Mouse (Mus musculus): Measurements from ENCODE around the gene Cnbp. TPM values are rescaled to one million over a fixed set of nuclear protein-coding genes. Genes with fewer than 3 reads are reported as not detected.

The Cnbp gene
- total RNA-seq, 2 experiments from 2014 or later = 316 to 330 TPM

DNA sequence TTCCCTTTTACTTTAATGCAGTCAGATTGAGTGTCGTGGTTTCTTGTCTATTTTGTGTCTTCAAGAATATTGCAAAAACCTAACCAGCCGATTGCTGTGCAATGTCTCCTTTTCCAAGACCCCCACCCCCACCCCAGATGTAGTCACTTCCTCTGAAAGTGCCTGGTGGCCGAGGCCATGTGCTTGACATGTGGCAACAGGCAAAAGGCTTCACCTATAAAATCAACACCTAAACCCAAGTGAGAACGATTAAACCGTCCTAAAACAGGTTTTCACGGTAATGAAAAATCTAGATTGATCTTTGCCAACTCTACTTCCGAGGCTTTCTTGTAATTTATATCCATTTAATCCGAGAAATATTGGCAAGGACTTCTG is 1.1 kb downstream of the Cnbp start:
- no peak for DNase-seq

DNA sequence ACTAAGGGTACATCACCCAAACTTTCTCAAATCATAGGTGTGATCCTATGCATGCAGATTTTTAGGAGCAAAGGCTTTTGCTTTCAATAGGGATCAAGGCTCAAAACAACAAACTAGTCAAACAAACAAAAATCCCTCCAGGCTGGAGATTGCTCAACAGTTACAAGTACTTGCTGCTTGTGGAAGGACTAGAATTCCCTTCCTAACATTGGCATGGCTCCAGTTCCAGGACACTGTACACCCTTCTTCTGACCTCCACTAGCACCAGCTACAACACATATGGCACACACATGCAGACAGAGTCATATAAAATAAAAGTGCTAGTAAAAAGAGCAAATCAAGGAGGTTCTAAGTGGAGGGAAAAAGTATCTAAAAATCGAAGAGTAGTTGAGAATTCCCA is 4.1 kb downstream of the Cnbp start:
- no peak for DNase-seq

DNA sequence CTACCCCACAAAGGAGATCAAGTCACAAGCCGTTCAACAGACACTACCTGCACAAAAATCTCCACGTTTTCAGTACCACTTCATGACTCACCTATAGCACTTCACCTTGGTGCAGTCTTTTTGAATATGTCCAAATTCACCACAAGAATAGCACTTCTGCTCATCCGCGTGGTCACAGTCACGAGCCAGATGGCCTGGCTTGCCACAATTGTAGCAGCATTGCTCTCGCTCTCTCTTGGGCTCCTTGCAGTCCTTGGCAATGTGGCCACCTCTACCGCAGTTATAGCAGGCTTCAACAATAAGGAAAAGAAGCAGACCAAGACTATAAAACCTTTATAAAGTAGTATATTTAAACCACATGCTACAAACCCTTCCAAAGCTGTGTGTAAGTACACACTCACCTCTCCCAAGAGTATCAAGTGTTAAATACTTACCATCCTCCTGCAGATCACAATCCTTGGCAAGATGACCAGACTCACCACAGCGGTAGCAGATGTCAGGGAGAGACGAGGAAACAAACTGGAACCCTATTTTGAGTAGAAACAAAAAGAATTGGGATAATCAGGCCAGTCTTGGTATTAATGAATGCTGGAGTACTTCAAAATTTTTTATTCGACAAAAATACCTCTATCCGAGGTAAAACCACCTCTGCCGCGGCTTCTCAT is 5.7 kb downstream of the Cnbp start:
- DNase-seq = no peak

DNA sequence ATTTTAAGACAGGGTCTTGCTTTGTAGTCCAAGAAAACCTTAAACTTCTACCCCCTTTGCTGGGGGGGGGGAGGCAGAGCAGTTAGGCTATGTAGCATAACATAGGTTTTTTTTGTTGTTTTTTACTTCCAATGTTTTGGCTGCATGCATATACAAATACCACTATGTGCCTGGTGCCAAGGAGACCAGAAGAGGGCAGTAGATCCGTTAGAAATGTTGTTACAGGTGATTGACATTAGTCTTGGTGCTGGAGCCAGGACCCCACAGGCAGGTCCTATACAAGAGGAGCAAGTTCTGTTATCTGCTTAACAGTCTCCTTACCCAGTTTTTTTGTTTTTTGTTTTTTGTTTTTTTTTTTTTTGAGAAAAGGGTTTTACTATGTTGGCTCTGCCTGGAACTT is 8.7 kb downstream of the Cnbp start:
- DNase-seq = no peak

DNA sequence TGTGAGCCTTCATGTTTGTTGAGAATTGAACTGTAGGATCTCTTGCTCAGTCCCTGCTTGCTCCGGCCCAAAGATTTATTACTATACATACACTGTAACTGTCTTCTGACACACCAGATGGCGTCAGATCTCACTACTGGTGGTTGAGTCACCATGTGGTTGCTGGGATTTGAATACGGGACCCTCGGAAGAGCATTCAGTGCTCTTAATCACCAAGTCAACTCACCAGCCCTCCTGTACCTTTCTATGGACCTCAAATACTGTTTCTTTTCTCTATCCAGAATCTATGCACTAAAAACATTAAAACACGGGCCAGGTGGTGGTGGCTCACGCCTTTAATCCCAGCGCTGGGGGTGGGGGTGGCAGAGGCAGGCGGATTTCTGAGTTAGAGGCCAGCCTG is 9.3 kb downstream of the Cnbp start:
- DNase-seq = no peak

DNA sequence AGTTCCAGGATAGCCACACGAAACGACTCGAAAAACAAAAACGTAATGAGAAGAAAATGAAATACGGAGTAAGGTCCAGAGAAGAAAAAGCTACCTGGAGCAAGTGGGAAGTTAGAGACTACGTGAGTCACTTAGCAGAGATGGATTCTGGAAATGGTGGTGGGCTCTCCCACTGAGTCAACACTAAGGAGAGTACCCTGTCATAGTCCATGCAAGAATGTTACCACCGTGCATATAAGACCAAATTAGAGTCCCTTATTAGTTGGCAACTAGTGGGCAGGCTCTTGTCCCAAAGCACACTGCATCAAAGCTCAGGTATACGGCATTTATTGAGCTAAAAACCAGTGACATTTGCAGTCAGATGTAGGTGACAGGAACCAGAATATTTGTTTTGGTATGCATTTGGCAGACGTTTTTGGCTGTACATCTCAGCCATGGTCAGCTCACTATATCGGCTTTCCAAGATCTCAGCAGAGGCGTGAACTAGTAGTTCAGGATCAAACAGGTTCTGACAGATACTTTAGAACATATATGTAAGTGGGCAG is 11.0 kb downstream of the Cnbp start:
- no peak for DNase-seq

DNA sequence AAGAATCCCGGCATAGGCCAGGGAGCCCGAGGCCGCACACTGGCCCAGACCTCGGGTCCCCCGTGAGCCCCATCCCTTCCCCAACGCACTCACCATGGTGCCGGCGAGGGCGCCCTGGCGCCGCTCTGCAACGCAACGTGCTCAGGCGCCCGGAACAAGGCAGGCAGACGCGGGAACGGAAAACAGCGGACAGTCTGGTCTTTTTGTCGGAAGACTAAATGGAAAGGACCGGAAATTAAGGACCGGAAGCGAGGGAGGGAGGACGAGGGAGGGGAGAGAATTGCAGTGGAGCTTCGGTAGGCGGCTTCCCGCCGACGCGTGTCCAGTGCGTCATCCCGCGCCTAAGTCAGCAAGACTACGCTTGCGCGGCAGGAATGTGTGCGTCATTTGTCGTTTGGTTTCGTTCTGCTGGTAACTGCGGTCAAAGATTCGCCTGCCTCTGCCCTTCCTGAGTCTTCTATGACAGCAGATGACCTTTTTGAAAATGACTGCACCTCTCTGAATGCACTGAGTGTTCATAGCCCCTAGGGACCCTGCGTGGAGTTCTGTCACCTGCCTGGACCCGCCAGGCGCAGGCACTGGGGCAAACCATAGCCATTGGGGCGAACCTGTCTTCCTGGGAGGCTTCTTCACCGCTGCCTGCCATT is 12.2 kb downstream of the Cnbp start, which contains the start of gene Isy1:
Isy1 (minus strand) TSS at position 248 of the 647 bp plus-strand sequence.
- peak; percentile 95 for DNase-seq

DNA sequence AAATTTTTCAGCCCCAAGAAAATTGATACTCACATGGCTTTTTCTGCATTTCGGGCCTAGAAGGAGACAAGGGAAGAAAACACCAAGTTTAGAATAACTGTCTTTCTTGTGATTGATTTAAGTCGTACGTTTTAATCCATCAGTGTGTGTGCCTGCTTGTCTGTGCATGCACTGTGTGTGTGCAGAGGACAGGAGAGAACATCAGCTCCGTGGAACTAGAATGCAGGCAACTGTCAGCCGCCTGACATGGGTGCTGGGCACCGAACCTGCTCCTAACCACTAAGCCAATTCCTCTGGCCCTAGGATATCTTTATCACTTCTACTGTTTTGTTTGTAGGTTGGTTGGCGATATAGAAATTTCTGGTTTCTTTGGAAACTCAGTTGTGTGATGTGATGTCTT is 15.2 kb downstream of the Cnbp start, which contains the start of gene Gm45140:
Gm45140 (minus strand) TSS at position 101 of the 400 bp plus-strand sequence.
- DNase-seq = no peak

DNA sequence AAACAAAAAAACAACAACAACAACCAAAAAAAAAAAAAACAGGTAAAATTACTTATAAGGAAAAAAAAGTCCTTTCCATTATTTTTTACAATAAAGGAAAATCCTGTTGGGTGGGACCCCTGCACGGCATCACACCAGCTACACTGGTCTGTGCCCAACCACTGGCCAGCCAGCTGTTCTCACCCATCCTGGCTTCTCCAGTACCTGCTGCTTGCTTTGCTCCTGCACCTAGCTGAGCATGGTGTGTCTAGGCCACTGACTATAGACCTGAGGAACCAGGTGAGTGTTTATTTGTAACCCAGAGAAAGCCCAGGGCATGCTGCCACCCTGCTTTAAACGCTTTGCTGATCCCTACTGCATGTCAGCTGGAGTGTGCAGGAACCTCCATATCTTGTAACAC is 30.5 kb downstream of the Cnbp start:
- DNase-seq = no peak

DNA sequence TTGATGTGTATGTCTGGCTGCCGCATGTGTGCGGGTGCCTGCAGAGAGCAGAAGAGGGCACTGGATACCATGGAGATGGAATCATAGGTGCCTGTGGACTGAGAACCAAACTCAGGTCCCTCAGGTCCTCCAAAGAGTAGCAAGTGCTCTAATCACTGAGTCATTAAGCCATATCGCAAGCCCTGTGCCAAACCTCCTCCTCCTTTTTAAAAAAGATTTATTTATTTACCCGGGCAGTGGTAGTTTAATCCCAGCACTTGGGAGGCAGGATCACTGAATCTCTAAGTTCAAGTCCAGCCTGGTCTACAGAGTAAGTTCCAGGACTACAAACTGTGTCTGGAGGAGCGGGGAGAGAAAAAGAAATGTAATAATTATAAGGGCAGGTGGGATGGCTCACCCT is 36.4 kb downstream of the Cnbp start:
- no peak for DNase-seq

DNA sequence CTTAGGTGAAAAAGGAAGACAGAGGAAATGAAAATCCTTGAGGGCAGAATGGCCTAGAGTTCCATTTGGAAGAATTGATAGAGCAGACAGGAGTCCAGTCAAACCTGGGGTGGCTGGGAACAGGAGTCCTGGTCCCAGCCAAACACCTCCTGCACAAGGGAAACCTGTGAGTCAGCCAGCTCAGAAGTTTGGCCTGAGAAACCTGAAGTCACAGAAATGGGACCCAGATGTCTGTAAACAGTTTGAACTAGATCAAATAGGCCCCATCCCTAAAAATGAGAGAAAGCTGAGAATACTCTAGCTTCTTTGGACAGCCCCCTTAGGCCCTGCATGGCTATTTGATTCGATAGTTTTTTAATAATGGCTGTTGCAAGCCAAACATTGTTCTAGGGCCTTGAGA is 38.2 kb downstream of the Cnbp start:
- no peak for DNase-seq

DNA sequence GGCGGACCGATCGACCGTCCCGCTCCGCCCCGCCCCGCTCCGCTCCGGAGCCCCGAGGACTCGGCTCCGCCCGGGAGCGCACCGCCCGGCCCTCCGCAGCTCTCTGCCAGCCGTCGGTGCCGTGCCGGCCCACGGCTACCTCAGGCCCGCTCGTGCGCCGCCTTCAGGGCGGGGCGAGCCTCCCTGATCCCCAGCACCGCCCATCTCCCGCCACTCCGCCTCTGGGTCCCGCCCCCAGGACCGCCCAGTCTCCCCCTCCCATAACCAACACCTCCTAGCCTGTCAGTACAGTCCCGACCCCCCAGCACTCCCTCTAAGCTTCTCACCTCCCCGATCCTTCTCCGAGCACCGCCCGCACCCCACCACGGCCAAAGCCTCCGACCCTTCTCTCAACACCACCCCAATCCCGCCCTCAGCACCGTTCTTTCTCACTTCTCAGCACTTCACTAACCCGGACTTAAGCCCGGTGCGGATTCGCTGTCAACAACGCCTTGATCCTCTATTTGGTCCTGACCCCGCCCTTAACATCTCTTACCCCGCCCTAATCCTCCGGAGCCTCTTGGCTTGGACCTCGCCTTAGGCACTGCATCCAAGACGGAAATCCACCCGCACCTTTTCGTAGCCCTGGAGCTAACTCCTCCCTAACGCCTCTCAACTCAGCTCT is 39.1 kb downstream of the Cnbp start, which contains the start of gene Rab43:
Rab43 (minus strand) TSS at position 490 of the 664 bp plus-strand sequence.
- DNase-seq = peak; percentile 95

DNA sequence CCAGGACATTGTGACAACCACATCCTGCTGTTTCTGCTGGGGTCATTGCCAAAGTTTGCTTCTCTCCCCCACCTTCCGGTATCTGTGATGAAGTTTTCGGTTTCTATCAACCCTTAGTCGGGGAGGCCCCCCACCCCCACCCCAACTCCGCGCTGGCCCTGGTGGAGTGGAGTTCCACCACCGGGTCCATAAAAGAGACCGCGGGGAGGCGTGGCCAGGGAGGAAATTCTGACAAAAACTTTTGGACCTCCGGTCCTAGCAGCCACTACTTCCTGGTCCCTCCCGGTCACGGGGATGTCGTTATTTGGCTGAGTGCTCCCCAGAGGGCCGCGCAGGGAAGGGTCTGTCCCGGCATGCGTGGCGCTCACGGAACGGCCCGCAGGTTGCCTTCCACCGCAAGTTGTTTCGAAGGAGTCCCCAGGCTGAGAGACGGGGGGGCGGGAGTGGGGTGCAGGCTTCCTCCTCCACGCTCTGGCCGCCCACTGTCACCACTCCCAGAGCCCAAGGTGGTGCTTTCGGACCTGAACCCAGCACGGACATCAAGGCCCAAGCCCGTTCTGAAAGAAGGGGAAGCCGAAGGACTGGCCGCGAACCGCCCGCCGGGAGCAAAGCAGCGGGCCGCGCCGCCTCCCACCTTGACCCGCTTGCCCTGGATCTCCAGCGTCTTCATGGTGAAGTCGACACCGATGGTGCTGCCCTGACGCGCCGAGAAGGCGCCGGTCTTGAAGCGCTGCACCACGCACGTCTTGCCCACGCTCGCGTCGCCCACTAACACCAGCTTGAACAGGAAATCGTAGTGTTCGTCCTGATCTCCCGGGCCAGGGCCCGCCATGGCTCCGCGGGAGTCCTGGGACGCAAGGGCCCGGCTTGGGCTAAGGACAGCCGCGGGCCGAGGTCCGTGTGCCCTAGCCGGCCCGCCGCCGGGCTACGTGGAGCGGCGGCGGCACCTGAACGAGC is 39.9 kb downstream of the Cnbp start:
- DNase-seq = peak; percentile 75

DNA sequence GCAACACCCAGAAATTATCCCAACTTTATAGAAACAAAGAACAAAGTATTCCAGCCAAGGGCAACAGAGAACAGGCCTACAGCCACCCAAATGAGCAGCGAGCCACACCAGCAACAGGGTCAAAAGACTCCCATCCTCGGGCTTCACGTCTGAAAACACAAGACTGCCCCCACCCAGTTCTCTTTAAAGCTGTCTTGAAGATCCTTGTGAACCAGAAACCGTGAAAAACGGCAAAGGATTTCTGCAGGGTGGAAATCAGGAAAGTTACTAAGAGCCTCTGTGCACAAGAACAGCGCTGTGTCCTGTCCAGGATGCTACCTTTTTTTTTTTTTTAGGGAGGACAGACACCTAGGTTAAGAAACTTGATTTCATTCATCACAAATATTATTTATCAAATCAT is 40.6 kb downstream of the Cnbp start:
- no peak for DNase-seq

DNA sequence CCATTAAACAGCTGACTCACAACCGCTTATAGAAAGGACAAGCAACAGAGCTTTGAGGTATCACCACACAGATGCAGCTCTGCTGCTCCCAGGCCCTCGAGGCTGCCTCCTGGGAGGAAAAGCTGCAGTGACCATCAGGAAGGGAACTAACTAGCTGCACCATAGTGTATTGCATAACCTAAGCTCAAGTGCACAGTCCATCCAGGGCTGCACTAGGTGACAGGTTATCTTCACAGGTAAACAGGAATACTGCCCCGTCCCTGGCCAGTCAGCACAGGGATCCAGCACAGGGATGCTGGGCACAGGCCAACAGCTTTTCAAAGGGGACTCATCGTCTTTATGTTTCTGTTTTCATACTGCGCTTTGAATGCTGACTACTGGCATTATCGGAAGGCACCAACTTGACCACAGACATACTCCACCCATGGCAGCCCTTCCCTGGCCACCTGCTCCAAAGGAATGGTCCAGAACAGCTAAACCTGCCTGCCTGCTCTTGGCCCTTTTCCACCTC is 41.2 kb downstream of the Cnbp start:
- DNase-seq = no peak

DNA sequence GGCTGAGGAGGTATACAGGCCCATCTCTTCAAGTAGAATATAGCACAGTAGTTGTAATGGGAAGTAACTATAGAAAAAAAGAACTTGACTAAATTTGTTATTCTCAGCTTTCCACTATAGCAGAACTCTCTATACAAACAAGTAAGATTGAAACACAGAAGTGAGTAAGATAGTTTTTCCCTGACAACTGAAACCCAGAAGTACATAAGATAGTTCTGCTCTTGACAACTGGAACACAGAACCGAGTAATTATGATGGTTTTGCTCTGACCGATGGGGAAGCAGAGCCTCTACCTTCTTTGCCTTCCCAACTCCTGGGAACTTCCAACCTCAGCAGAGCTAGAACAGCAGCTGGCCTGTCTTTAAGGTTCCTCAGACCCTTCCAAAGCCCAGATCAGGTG is 41.8 kb downstream of the Cnbp start:
- DNase-seq = no peak

DNA sequence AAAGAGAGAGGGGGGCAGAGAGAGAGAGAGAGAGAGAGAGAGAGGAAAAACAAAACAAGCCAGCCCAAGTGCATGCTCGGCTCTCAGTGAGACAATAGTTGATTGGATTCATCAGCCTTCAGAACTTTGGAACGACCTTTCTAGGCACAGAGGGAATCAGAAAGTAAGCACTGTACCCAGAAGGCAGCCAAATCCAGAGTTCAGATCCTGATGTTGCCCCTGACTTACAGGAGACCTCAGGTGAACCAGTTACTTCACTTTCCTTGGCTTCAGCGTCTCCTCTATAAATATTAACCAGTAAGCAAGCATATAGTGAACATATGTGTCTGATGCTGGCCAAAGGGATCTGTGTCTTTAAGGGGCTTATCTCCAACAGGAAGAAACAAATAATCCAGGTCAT is 42.4 kb downstream of the Cnbp start:
- no peak for DNase-seq

DNA sequence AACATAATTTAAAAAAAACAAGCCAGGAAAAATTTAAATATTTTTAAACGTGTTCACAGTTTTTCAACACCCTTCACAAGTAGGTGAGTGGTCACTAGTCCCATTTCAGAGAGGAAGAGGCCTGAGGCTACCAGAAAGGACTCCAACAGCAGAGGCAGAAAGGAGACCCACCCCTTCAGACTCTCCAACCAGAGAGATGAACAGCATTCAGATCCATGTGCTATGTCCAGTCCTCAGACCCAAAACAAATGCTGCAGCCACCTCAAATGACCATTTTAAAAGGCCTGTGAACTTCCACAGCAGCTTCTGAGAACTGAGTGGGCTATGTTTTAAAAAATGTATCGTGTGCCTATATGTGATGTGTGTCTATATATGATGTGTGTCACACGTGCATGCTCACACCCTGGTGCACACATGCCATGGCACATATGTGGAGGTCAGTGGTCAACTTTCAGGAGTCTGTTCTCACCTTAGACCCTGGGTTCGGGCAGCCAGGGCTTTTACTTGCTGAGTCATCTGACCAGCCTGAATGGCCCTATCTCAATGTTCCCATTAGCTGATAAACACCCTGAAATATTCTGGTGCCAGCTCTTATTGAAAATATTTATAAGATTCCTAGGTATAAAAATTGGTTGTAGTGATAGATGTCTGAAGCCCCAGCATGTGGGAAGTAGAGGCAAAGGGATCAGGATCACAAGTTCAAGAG is 43.0 kb downstream of the Cnbp start:
- DNase-seq = no peak

DNA sequence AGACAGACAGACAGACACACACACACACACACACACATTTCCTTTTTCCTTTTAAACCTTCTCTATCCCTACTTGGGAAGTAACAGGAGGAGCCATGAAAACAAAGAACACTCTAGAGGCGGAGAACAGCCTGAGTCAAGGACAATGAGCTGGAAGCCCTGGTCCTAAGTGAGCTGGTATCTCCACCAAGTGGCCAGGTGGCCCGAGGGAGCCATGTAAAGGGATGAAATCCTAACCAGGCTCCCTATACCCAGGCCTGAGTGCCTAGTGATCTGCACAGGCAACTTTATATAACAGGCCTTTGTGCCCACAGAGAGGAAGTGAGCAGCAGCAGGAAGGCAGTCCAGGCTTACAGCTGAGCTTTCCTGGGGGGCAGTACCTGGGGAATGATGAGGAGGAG is 44.0 kb downstream of the Cnbp start:
- DNase-seq = no peak

DNA sequence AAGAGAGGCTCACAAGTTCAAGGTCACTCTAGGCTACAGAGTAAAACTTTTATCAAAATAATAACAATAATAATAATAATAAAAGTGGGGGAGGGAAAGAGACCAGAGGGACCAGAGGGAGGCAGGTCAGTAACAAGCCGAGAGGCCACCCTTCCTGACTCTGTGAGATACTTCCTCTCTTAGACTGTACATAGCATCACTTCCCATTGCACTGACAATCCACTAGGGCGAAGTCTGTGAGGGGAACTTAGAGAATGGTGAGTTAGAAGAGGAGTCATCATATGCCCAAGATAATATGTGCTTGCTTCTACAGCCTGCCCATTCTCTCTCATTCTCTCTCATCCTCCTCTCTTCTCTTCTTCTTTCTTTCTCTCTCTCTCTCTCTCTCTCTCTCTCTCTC is 44.9 kb downstream of the Cnbp start:
- no peak for DNase-seq

DNA sequence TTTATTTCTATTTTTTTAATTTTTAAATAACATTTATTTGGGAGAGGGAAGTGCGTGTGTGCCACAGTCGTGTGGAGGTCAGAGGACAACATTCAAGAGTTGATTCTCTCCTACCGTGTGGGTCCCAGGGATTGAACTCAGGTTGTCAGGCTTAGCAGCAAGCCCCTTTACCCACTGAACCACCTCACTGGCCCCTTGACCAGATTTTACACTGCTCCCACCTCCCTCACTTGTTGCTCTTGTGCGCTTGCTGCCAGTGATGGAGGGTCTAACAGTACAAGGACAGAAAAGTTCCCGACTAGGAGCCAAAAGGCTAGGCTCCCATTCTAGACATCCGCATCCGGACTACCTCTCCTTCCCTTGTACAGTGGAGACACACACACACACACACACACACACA is 45.5 kb downstream of the Cnbp start:
- no peak for DNase-seq
